Mouse (Mus musculus): ENCODE measurements around the gene Rab29.
"Not testable (repeated sequence)": the region's sequence is repeated elsewhere in the genome, so short reads cannot be mapped to it uniquely, and the experiment has no call there.

Rab29 gene

DNA sequence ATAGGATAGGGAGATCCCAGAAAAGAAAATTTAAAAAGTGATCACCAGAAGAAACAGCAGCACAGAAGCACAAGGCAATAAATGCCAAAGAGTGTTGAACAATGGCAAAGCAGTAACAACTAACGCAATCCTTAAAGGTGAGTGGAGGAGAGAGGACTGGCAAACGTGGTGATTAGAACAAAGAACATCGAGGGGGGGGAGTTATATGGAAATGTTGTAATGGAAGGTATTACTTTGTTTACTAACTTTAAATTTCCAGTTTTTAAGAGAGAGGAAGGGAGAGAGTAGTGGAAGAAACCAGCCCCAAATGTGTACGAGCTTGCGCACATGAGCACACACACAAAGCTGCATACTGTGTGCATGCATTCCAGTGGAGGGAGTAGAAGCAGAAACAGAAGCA, 1.4 kb upstream of the Rab29 start:
- DNase-seq: no peak

DNA sequence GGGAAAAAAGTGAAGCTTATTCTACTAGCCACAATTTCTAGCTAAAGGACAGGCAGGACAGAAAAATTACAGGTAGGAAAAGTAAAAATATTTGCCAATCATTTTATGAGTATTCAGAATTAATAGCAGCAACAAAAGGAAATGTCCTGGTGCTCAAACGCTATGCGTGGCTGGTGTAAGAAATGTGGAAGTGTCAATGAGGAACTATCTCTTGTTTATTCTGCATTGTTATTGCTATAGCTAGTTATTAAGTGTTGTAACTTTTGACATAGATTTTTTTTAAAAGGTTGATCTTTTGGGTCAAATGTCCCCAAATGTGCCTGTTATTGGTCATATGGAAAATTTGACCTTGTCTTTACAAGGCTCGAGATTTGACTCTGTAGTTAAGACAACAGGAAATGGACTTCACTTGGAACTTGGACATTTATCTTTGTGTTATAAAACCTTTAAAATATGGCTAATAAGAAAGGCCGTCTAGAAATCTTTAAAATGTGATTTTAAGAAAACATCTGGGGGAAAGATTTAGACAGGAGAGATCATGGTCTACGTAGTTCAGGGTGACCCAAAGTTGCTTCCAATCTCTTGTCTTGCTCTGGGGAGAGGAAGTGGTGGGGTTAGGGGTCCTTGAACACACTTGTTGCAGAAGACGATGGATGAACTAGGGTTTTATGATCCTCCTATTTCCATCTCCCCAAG, 572 bp upstream of the Rab29 start:
- no peak for DNase-seq

DNA sequence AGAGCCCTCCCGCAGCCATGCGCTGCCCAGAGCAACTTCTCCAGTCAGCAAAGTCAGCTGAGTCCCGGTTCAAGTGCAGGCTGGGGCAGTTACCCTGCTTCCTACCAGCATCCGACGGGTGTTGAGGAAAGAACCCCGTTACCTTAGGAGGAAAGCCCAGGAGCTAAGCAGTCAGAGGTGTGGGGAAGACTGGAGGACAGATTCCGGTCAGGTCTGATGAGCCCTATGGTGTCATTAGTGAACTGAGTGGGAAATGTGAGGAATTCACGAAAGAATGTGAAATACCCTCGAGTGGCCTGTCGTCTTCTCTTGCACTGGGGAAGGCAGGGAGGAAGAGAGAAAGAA, 894 bp downstream of the Rab29 start:
- peak; percentile 32 for DNase-seq

DNA sequence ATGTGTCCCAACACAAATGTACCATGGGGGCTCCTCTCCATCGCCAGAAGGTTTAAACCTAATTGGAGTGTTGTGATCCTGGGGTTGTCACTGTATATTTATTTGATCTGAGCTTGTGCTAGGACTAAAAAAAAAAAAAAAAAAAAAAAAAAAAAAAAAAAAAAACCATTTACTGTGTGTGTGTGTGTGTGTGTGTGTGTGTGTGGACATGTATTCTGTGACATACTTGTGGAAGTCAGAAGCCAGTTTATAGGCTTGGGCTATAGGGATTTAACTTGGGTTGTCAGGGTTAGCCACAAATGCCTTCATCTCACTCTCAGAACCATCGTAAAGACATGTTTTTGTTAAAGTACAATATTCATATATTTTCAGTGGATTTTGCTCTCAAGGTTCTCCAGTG, 2.5 kb downstream of the Rab29 start:
- no peak for DNase-seq

DNA sequence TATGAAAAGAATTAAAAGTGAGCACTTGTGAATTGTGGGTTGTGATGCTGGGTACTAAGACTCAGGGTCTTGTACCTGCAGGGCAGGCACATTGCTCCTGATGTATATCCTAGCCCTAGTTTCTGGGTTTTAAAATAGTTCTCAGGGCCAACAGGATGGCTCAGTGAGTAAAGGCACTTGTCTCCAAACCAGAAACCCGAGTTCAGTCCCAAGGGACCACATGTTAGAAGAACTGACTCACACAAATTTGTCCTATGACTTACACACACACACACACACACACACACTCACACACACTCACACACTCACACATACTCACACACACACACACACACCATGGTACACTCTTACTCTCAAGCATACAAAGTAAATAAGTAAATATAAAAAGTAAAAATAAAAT, 5.8 kb downstream of the Rab29 start:
- DNase-seq: no peak

DNA sequence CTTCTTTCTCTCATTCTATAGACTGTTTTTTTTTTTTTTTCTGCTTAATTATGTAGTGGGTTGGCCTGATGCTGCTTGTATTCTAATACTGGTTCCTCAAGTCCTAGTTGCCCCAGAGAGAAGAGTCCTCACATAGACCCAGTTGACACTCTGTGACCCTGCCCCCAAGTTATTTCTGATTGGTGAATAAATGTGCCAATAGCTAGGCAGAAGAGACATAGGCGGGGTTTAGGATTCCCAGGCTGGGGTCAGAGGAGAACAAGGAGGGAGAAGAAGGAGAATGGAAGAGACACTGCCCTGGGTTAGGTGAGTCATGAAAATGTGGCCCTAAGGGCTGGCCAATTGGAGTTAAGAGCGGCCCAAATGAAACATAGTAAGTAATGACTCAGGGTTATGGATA, 12.8 kb downstream of the Rab29 start:
- DNase-seq: no peak

DNA sequence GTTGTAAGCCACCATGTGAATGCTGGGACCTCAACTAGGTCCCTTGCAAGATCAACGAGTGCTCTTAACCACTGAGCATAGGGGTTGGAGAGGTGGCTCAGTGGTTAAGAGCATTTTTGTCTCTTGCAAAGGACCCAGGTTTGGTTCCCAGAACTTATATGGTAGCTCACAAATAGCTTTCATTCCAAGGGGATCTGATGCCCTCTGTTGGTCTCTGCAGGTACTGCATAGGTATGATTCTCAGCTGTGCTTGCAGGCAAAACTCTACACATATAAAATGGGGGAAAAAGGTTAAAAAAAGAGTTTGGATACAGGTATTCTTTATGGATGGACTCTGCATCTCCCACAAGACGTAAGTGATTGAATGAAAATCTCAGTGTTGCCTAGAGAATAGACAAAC, 15.8 kb downstream of the Rab29 start:
- DNase-seq: no peak

DNA sequence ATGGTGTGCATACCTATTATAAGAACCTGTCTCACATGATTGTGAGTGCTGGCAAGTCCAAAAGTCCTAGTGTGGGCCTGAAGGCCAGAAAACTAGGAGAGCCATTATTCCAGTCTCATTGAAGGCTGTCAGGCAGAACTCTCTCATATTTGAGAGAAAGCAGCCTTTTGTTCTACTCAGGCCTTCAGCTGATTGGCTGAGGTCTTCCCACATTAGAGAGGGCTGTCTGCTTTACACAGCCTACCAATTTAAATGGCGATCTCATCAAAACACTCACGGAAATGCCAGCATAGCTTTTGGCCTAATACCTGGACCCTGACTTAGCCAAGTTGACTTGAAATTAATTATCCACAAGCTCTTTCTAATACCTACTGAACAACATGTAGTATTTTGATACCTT, 19.1 kb downstream of the Rab29 start:
- DNase-seq: no peak

DNA sequence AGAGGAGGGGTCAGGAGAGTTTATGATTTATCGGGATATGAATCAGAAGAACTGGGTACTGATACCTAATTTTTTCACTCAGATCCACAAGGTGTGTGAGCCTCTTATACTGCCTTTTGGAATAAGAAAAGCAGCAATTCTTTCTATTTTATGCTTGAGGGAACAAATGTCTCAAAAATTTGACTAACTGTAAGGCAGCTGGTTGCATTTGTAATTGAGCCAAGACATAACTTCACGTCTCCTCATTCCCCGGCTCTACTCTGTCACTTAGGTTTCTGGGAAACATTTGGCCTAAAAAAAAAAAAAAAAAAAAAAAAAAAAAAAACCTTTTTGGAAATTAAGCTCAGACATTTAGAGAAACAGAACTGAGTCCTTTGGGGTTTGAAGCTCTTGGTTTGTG, 19.6 kb downstream of the Rab29 start:
- DNase-seq: no peak

DNA sequence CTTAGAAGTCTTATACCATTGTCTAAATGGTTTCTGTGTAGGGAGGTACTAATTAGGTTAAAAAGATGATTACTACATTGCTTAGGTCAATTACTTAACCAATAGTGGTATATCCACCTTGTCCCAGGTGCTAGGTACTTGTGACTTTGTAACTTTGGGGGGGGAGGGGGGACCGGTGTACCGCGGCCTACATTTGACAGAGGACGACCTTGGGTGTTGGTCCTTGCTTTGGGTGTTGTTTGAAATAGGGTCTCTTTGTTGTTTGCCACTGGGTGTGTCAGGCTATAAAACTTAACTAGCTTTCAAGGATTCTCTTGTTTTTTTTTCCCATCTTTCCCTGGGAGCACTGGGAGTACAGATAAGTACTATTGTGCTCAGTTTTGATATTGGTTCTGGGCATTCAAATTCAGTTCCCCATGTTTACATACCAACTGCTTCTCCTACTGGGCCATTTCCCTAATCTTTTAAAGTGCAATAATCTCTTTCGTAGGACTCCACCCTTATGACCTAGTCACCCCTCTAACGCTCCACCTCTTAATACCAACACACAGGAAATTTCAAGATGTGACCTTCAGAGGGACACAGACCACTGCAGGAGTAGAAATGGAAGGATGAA, 23.1 kb downstream of the Rab29 start:
- DNase-seq: no peak

DNA sequence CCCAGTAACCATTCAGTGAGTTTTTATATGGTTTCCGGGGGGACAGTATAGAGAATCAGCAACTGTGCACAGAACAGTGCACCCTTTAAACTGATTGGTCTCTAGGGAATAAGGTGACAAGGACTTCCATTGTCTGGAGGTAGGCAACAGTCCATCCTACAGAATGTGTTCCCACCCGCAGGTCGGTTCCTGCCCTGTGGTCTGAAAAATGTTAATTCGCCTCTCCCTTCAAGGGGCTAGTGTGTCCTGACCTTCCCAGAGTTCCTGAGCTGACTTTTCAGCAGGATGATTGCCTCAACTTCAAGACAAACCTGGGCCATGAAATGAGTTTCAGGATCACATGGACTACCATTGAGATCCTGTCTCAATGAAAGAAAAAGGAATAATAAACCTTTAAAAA, 24.4 kb downstream of the Rab29 start:
- no peak for DNase-seq

DNA sequence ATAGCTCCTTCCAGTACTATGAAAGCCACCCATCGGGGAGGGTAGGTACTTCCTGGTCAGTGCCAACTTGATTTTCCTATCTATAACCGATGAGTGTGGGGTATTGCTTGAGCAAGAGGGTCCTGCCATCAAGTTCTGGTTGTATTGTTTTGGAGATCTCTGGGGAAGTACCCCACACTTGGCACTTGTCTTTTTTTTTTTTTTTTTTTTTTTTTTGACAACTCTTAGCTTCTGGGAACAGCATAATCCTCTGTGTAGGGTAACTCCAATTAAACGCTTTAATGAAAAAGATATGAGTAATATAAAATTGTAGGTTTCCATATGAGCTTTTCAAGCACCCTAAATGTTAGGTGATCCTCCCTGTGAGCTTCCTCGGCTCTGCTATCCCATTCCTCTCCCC, 35.7 kb downstream of the Rab29 start:
- DNase-seq: no peak

DNA sequence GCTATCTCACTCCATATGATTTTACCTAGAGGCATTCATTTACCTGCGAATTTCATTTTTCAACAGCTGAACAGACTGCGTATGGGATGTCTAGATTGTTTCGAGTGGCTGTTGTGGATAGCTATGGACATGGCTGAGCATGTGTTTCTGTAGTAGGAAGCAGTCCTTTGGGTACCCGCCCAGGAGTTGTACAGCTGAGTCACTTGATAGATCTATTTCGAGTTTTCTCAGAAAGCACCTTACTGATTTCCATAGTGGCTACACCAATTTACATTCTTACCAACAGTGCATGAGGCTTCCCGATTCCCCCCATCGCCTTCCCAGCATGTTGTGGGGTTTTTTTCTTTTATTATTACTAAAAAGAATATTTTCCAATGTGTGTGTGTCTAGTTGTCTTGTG, 36.2 kb downstream of the Rab29 start:
- DNase-seq: no peak

DNA sequence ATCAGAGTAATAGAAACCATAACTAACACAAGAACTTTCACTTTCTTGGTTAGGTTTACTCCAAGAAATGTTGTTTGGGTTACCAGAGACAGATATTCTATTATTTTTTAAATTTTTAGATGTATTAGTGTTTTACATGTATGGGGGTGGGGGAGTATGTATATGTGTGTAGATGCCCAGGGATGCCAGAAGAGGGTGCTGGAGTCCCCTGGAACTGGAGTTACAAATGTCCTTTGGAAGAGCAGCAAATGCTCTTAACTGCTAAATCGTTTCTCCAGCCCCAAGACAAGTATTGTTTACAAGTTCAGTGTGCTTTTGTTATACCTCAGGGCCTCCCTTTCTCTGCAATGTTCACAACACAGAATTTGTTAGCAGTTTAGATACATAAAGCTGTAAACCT, 38.5 kb downstream of the Rab29 start:
- DNase-seq: peak; percentile 25

DNA sequence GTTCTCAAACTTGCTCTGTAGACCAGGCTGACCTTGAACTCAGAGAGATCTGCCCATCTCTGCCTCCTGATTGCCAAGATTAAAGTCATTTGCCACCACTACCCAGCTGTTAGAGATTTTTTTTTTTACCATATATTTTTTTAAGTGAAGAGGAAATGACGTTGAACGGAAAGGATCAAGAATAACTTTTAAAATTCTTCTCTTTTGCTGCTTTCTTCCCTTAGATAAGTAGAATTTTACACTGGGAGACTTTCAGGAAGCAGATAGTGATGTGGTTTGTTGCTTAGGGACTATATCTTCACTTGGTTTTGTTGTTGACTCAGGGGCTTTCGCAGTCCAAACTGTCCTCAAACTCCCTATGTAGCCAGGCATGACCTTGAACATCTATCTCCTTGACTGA, 41.4 kb downstream of the Rab29 start:
- no peak for DNase-seq

DNA sequence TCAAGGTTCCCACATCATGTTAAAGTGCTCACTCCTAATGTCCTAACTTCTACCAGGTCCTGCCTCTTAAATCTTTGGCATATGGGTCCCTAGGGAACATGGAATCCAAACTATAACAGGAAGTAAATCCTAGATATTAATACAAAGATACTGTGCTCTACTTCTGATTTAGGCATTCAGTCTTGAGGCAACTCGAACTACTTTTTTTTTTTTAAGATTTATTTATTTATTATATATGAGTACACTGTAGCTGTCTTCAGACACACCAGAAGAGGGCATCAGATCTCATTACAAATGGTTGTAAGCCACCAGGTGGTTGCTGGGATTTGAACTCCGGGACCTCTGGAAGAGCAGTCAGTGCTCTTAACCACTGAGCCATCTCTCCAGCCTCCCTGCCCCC, 42.2 kb downstream of the Rab29 start:
- DNase-seq: not testable (repeated sequence)

DNA sequence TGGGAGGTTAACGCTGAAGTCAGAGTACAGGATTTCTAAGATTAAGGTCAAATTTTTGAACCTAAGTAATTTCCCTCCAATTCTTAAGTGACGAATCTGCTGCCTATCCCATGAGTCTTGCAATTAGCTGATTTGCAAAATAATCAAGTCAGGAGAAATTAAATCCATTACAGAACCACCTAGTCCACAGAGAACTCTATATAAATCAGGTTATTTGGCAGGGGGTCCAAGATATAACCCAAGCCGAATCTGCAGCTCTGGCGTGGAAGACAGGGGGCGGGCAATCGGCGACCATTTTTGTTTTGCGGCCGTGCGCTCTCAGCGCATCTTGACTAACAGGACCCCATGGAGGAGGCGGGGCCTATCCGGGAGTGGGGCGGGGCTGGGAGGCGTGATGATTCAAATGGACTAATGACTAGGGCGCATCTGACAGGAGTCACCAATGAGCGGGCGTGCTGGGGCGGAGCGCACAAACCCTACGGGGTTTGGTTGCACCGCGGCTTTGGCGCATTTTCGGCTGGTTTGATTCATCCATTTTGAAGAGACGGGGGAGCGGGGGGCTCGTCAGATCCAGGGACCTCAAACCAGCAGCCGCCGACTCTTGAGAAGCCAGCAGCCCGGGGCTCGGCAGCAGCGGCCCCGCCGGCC, 43.1 kb downstream of the Rab29 start, which contains the start of gene Nucks1:
Nucks1 (plus strand) TSS at position 534 of the 648 bp plus-strand sequence.
- DNase-seq: peak; percentile 100

DNA sequence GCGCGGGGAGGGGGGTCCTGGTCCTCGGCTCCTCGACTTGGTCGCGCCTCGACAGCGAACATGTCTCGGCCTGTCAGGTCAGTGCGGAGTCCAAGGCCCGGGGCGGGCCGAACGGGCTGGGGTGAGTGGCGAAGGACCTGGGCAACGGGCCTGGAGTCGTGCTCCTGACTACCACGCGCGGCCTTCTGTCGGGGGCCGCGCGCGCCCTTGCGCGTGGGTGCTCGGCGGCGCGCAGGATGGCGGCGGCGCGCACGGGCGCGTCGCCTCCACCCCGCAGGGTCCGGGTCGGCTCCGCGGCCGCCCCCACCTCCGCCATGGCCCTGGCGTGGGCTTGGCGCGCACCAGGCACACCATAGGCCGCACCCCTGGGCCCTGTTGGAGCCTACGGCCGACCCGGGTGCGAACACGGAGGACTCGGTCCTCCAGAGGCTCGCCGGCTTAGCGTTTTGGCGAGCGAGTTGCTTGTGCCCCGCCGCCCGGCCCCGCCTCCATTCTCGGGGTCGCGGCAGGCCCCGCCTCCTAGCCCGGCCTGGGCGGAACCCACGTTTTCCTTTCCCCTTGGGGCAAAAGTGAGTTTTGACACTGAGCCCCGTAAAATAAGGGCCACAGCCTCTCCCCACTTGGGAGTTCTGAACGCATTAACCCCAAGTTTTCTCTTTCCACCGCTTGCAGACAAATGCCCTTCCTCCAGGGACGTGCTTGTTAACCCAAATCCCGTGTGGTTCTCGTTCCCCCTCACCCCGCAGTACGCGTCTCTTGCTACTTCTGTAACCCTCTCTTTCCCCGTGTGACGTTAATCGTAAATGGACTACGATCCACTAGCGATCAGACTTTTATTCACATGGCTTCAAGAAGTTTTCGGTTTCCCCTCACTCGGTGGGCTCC, 43.9 kb downstream of the Rab29 start:
- DNase-seq: peak; percentile 90

DNA sequence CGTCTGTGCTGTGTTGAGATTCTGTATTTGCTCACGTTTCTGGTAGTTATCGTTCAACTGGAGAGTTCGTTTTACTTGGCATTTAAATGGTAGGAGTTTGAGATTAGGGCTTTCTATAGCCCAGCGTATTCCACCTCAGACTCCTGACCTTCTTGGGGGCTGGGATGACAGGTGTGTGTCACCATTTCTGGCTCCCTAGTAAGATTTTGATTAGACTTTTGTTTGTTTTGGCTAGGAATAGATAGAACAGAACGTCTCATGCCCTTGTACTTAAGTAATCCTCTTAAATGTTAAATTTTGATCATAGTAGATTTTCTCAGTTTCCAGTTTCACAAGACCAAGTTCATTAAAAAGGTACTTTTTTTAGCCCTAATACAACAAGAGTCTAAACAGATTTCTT, 50.6 kb downstream of the Rab29 start:
- DNase-seq: no peak

DNA sequence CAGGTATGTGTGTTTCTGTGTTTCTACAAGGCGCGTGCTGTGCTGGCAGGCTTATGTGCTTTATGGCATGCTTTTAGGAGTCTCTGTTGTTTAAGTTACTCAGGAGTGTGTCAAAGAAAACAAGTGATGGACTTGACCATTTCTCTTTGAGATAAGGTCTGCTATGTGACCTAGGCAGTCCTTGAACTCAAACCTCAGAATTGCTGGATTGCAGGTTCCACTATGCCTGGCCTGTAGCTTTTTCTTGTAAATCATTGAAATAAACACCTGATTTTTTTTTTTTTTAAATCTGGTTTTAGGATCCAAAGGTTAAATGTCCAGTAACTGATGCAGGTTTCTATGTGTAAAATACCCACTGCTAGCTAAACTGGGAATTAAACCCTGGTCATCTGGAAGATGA, 52.0 kb downstream of the Rab29 start:
- no peak for DNase-seq

DNA sequence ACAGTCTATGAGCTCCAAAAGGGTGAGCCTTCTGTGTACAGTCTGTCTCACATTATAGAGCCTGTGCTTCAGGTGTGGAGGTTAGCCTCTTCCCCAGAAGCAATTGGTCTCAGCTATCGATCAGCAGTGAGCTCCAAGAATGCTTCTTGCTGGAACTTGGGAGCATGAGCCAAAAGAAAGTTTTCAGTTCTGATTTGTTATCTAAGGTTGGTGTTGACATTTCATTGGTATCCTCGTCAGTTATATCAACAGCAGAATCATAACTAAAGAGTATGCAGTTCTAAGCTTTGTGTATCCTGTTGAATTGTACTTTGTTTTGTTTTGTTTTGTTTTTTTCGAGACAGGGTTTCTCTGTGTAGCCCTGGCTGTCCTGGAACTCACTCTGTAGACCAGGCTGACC, 55.1 kb downstream of the Rab29 start:
- DNase-seq: no peak

All from kidney, postnatal 14 days (tissue).